Mouse (Mus musculus) CD8-positive naive resting alpha-beta T cell, adult 2 months (primary cell): ENCODE data around the gene Kremen2.

ENCODE experiments used
- DNase-seq, 2 experiments: peaks; one replicate each; pipeline ENCODE4 v3.0.0; 2022; ENCODE audit warnings: low read depth in 2 of 2, low spot score in 2 of 2

Kremen2 gene

GRCm38 (mm10) chr17:23737493-23738445 lies 7.9 kb downstream of the Kremen2 start:
- DNase-seq, result no peak

- no peak for DNase-seq
Measured at GRCm38 (mm10) chr17:23734341-23734740, 11.3 kb downstream of the Kremen2 start.

- no peak for DNase-seq
Measured at GRCm38 (mm10) chr17:23730441-23730840, 15.2 kb downstream of the Kremen2 start.

GRCm38 (mm10) chr17:23726758-23727142 lies 18.9 kb downstream of the Kremen2 start:
- DNase-seq, result no peak

GRCm38 (mm10) chr17:23725999-23726757 lies 19.5 kb downstream of the Kremen2 start, which contains the start of gene Pkmyt1:
Gene Pkmyt1, plus strand, starts transcription at chr17:23726336.
- DNase-seq, result peak; percentile 89 to 95

- DNase-seq, result no peak
Measured at GRCm38 (mm10) chr17:23725477-23725876, 20.2 kb downstream of the Kremen2 start.

GRCm38 (mm10) chr17:23722376-23723125 lies 23.1 kb downstream of the Kremen2 start, which contains the start of gene 1520401A03Rik:
Gene 1520401A03Rik, minus strand, starts transcription at chr17:23722783.
- DNase-seq, result no peak

GRCm38 (mm10) chr17:23721886-23722285 lies 23.7 kb downstream of the Kremen2 start:
- DNase-seq, result no peak

- DNase-seq, result no peak
Measured at GRCm38 (mm10) chr17:23719455-23719854, 26.2 kb downstream of the Kremen2 start.

GRCm38 (mm10) chr17:23717003-23717402 lies 28.6 kb downstream of the Kremen2 start:
- no peak for DNase-seq

- DNase-seq, result peak; percentile 67 to 71
Measured at GRCm38 (mm10) chr17:23706212-23706611, 39.4 kb downstream of the Kremen2 start.

- DNase-seq, result no peak
Measured at GRCm38 (mm10) chr17:23705525-23706104, 40.0 kb downstream of the Kremen2 start.

GRCm38 (mm10) chr17:23704741-23705140 lies 40.9 kb downstream of the Kremen2 start:
- no peak for DNase-seq

GRCm38 (mm10) chr17:23703301-23703700 lies 42.3 kb downstream of the Kremen2 start:
- no peak for DNase-seq

GRCm38 (mm10) chr17:23700079-23700478 lies 45.6 kb downstream of the Kremen2 start:
- DNase-seq, result peak; percentile 71 to 80

- DNase-seq, result no peak
Measured at GRCm38 (mm10) chr17:23699131-23700077, 46.2 kb downstream of the Kremen2 start.

GRCm38 (mm10) chr17:23695801-23696200 lies 49.8 kb downstream of the Kremen2 start:
- DNase-seq, result no peak

GRCm38 (mm10) chr17:23694491-23694890 lies 51.1 kb downstream of the Kremen2 start:
- DNase-seq, result no peak
